Mouse (Mus musculus): ENCODE results near the gene Dab1. TPM values are rescaled to one million over a fixed set of nuclear protein-coding genes. Genes with fewer than 3 reads are reported as not detected.

Dab1 gene
- polyA plus RNA-seq, 1 experiment, result not detected

DNA sequence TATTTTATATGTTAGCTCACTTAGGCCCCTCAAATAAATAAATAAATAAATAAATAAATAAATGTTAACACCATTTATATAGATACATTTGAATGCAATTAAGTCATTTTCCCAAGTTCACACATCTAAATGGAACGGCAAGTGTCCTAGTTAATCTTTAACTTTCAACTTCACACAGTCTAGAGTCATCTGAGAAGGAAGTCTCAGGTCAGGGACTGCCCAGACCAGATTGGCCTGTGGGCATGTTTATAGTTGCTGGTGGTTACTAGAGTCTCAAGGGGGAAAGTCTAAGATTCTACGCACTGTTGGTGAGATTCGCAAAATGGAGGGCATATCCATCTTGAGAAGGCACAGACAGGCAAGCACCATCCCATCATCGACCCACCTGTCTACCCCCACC, 96.4 kb downstream of the Dab1 start:
- TF ChIP-seq POLR2A (IDR thresholded peaks at IDR 0.05; ENCODE audit: low read depth, low read length) (no peak), CTCF (IDR thresholded peaks at IDR 0.05; ENCODE audit: borderline replicate concordance, insufficient read depth, low read length) (no peak)
- H3K4me3 ChIP-seq (ENCODE audit: insufficient read depth, low read length), result no peak overlapping the region
- H3K27ac ChIP-seq (ENCODE audit: insufficient read depth, low read length), result no peak overlapping the region
- H3K4me1 ChIP-seq (ENCODE audit: control insufficient read depth, insufficient read depth, low read length), result no peaks in the 10 kb centered on the region

DNA sequence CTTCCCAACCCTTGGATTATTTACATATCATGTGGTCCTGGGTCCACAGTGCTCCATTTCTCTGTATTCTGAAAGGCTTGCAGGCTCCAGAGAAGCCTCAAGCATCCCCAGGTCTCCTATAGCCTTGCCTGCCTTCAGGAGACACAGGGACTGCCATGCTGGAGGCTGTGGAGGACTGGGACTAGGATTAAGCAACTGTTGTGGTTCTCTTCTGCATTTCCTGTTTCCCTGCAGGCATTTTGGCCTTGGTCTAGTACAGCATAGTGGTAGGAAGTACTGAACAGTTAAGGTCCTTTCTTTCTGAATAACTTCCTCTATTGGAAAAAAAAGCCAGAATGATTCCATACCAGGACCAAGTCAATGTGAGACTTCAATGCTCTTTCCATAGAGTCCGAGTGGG, 103.6 kb downstream of the Dab1 start:
- no peak for TF ChIP-seq CTCF (IDR thresholded peaks at IDR 0.05; ENCODE audit: borderline replicate concordance, insufficient read depth, low read length)
- TF ChIP-seq POLR2A (IDR thresholded peaks at IDR 0.05; ENCODE audit: low read depth, low read length), result no peak
- Histone ChIP-seq H3K27ac (ENCODE audit: insufficient read depth, low read length) (no peak overlapping the region), H3K4me3 (ENCODE audit: insufficient read depth, low read length) (no peak overlapping the region), H3K4me1 (ENCODE audit: control insufficient read depth, insufficient read depth, low read length) (no peaks in the 10 kb centered on the region; the same call in 1 of the 2 replicates)

DNA sequence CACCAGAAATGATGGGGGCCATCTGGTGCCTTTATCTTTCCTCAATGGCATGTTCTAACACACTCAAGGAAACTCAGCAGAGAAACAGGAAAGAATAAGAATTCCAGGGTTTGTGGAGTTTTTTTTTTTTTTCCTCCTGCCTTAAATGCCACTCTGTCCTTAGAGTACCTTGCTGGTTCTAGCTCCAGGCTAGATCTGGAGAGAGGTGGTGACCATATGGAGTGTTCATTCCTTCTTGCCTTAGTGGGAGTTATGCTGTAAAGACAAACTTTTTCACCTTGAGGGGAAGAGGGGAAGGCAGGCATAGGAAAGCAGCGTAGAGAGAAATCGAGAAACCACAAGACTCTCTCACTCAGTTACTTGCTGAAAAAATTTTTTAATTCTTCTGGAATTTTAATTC, 107.3 kb downstream of the Dab1 start:
- Histone ChIP-seq H3K4me3 (ENCODE audit: insufficient read depth, low read length) (no peak overlapping the region), H3K27ac (ENCODE audit: insufficient read depth, low read length) (no peak overlapping the region), H3K4me1 (ENCODE audit: control insufficient read depth, insufficient read depth, low read length) (no peaks in the 10 kb centered on the region; the same call in 1 of the 2 replicates)
- no peak for TF ChIP-seq CTCF (IDR thresholded peaks at IDR 0.05; ENCODE audit: borderline replicate concordance, insufficient read depth, low read length)
- TF ChIP-seq POLR2A (IDR thresholded peaks at IDR 0.05; ENCODE audit: low read depth, low read length), result no peak

DNA sequence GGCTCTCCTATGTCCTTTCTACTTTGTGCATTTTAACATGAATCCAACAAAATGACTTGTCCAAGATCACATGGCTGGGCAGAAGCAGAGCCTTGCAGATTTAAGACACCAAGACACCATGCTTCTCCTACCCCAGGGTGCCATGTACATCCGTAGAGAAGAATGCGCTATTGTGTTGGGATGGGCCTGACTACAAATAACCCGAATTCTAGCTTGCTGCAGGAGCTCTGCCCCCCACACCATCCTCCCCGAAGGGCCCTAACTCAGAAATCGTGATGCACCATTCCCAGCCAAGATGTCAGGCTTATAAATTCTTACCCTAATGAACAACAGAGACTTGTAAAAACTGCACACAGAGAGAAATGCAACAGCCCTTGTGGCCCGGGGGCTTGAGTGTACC, 118.0 kb downstream of the Dab1 start:
- Histone ChIP-seq H3K4me1 (ENCODE audit: control insufficient read depth, insufficient read depth, low read length) (no peaks in the 10 kb centered on the region), H3K27ac (ENCODE audit: insufficient read depth, low read length) (no peak overlapping the region), H3K4me3 (ENCODE audit: insufficient read depth, low read length) (no peak overlapping the region)
- TF ChIP-seq CTCF (IDR thresholded peaks at IDR 0.05; ENCODE audit: borderline replicate concordance, insufficient read depth, low read length), result no peak
- no peak for TF ChIP-seq POLR2A (IDR thresholded peaks at IDR 0.05; ENCODE audit: low read depth, low read length)

DNA sequence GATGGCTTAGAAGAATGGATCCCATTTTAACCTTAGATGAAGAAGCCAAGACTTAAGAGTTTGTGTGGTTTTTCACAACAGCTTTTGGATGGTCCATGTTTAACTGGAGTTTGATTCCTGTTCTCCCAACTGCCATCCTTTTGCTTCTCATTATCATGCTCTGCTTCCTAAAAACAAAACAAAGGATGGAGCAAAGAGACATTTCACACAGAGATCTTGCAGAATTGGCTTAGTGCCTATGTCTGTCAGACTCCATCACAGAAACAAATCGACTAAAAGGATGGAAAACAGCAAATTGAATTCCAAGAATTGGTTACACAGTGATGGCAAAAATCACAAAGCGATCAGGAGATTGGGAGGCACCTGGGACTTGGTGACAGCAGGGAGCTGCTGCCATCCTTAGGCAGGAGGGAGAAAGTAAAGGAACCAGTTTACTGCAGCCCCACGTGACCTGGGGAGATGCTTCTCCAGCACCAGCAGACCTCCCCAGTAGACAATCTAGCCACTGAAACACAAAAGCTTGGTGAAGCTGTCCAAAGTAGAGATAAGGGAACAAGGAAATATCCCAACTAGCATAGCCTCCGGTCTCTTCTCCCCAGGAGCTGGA, 132.2 kb downstream of the Dab1 start:
- no peak overlapping the region for H3K27ac ChIP-seq (ENCODE audit: insufficient read depth, low read length)
- no peak overlapping the region for H3K4me3 ChIP-seq (ENCODE audit: insufficient read depth, low read length)
- no peaks in the 10 kb centered on the region for H3K4me1 ChIP-seq (ENCODE audit: control insufficient read depth, insufficient read depth, low read length)
- TF ChIP-seq CTCF (IDR thresholded peaks at IDR 0.05; ENCODE audit: borderline replicate concordance, insufficient read depth, low read length), result no peak
- TF ChIP-seq POLR2A (IDR thresholded peaks at IDR 0.05; ENCODE audit: low read depth, low read length), result no peak

DNA sequence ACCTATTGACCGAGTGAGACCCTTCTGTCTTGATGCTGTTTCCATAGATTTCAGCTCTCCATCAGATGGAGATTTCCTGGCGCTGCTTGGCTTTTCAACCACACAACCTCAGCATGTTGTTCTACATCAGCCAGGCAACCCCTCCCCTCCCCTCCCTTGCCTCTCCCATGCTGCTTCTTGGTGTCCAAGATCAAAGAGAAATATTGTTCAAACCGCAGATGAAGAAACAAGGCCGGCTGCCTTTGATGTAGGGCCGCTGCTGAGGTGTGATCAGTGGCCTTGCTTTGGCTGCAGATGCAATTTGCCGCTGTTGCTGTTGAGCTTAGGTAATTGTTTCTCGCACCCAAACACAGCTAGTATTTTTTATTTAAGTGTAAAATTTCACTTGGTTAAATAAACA, 135.4 kb downstream of the Dab1 start:
- no peaks in the 10 kb centered on the region for H3K4me1 ChIP-seq (ENCODE audit: control insufficient read depth, insufficient read depth, low read length)
- H3K4me3 ChIP-seq (ENCODE audit: insufficient read depth, low read length), result no peak overlapping the region
- TF ChIP-seq POLR2A (IDR thresholded peaks at IDR 0.05; ENCODE audit: low read depth, low read length) (no peak), CTCF (IDR thresholded peaks at IDR 0.05; ENCODE audit: borderline replicate concordance, insufficient read depth, low read length) (no peak)
- H3K27ac ChIP-seq (ENCODE audit: insufficient read depth, low read length), result no peak overlapping the region

DNA sequence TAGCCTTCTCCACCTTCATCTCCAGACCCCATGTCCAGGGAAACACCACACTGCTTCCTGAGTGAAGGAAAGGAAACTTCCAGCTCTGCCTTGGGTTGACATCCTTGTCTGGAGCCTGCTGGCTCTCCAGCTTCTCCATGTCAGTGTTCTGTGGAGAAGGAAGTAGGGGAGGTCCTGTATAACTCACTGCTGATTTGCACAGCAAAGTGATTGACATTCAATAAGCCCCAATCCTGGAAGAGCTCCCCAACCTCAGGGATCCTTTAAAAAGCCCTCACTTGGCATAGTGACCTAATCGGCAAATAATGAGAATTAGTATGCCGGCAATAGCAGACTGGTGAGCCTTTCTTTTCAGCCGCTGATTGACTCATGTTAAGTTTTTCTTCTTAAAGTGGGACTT, 138.1 kb downstream of the Dab1 start:
- Histone ChIP-seq H3K27ac (ENCODE audit: insufficient read depth, low read length) (no peak overlapping the region), H3K4me1 (ENCODE audit: control insufficient read depth, insufficient read depth, low read length) (no peaks in the 10 kb centered on the region), H3K4me3 (ENCODE audit: insufficient read depth, low read length) (no peak overlapping the region)
- TF ChIP-seq CTCF (IDR thresholded peaks at IDR 0.05; ENCODE audit: borderline replicate concordance, insufficient read depth, low read length), result no peak
- TF ChIP-seq POLR2A (IDR thresholded peaks at IDR 0.05; ENCODE audit: low read depth, low read length), result no peak

DNA sequence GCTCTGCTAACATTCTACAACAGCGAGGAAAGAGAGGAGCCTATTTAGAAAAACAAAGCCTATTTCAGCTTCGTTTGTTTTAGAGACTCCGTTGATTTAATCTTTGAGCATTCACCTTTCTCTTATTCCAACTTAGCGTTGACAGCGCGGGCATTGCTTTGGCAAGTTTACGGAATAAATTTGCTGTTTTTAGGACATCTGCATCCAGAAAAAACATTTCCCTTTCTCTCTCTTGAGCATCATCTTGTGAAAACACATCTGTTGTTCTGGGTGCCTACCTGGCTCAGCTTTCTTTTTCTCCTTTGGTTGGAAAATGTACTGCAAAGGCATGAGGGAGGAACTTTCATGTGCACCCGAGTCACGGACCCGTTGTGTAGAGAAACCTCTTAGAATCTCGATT, 143.3 kb downstream of the Dab1 start:
- TF ChIP-seq POLR2A (IDR thresholded peaks at IDR 0.05; ENCODE audit: low read depth, low read length), result no peak
- no peak for TF ChIP-seq CTCF (IDR thresholded peaks at IDR 0.05; ENCODE audit: borderline replicate concordance, insufficient read depth, low read length)
- no peak overlapping the region for H3K27ac ChIP-seq (ENCODE audit: insufficient read depth, low read length)
- H3K4me3 ChIP-seq (ENCODE audit: insufficient read depth, low read length), result no peak overlapping the region
- no peaks in the 10 kb centered on the region for H3K4me1 ChIP-seq (ENCODE audit: control insufficient read depth, insufficient read depth, low read length)

DNA sequence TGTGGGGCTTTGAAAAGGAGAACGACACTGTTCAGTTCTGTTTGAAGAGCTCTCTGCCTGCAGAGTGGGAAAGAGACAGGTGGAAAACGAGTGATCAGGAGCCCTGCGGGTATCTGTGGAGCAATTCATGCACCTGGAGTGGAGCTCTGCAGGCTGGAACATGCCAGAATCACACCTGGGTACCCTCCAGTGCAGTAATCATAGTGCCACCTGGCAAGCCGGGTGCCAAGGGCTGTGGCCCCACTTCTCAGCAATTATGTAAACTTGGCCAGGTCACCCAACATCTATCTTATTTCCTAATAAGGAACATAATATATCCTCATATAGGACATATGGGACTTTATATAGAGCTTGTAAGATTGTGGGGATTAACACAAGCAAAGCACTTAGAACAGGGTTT, 156.6 kb downstream of the Dab1 start:
- no peak overlapping the region for H3K4me3 ChIP-seq (ENCODE audit: insufficient read depth, low read length)
- no peak overlapping the region for H3K27ac ChIP-seq (ENCODE audit: insufficient read depth, low read length)
- TF ChIP-seq POLR2A (IDR thresholded peaks at IDR 0.05; ENCODE audit: low read depth, low read length) (no peak), CTCF (IDR thresholded peaks at IDR 0.05; ENCODE audit: borderline replicate concordance, insufficient read depth, low read length) (no peak)

DNA sequence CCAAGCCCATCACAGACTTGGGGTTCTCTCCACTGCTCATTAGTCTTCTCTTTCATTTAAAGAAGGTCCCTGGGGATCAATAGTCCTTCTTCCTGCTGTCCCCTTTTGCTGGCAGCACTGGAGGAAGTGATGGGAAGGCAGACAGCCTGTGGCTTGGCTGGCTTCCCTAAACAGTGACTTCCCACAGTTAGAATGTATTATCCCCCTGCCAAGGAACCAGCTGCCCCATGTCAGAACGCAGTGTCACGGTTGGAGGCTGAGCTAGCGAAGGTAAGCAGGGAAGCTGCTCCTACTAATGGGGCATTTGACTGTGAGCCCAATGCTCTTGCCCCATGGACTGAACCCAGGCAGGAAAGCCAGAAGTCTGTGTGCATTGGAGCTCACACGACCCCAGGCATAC, 162.2 kb downstream of the Dab1 start:
- Histone ChIP-seq H3K27ac (ENCODE audit: insufficient read depth, low read length) (no peak overlapping the region), H3K4me3 (ENCODE audit: insufficient read depth, low read length) (no peak overlapping the region), H3K4me1 (ENCODE audit: control insufficient read depth, insufficient read depth, low read length) (no peaks in the 10 kb centered on the region)
- no peak for TF ChIP-seq CTCF (IDR thresholded peaks at IDR 0.05; ENCODE audit: borderline replicate concordance, insufficient read depth, low read length)
- TF ChIP-seq POLR2A (IDR thresholded peaks at IDR 0.05; ENCODE audit: low read depth, low read length), result no peak

More for the DNA sequence above, 156.6 kb downstream of the Dab1 start:
- H3K4me1 ChIP-seq (ENCODE audit: control insufficient read depth, insufficient read depth, low read length), result no peaks in the 10 kb centered on the region

Data from embryonic fibroblast, embryonic 13.5 days (primary cell).